Mouse (Mus musculus) lung, embryonic 15.5 days (tissue): ENCODE results near the gene Slc9a9. TPM values are rescaled to one million over a fixed set of nuclear protein-coding genes. Genes with fewer than 3 reads are reported as not detected.

Source experiments
- ATAC-seq: fragments of 200-750 bp; cut with Nextera tagmentation; 2 replicates; pipeline ENCODE4 v1.8.0; 2017; ENCODE audit warnings: moderate number of reproducible peaks, borderline replicate concordance; ENCODE audit not compliant: low FRiP score, low TSS enrichment; ENCODE audit errors: extremely low read depth
- H3K27ac ChIP-seq: fragments of 300-500 bp; sonication (generic); 2 replicates; pipeline ENCODE4 v1.5.1; 2015; ENCODE audit warnings: moderate library complexity, mild to moderate bottlenecking, inconsistent platforms
- H3K27me3 ChIP-seq: fragments of 300-500 bp; sonication (generic); 2 replicates; pipeline ENCODE4 v1.6.1; 2015; ENCODE audit warnings: inconsistent platforms
- H3K36me3 ChIP-seq: fragments of 300-500 bp; sonication (generic); 2 replicates; pipeline ENCODE4 v1.6.1; 2015; ENCODE audit warnings: inconsistent platforms
- H3K4me1 ChIP-seq: fragments of 300-500 bp; sonication (generic); 2 replicates; pipeline ENCODE4 v1.6.1; 2015; ENCODE audit warnings: inconsistent platforms
- H3K4me2 ChIP-seq: fragments of 300-500 bp; sonication (generic); 2 replicates; pipeline ENCODE4 v1.6.1; 2015; ENCODE audit warnings: inconsistent platforms, mild to moderate bottlenecking, moderate library complexity
- H3K4me3 ChIP-seq: fragments of 300-500 bp; sonication (generic); 2 replicates; pipeline ENCODE4 v1.5.1; 2015; ENCODE audit warnings: mild to moderate bottlenecking, inconsistent platforms
- H3K9ac ChIP-seq: fragments of 300-500 bp; sonication (generic); 2 replicates; pipeline ENCODE4 v1.6.1; 2015; ENCODE audit warnings: inconsistent platforms
- H3K9me3 ChIP-seq: fragments of 300-500 bp; sonication (generic); 2 replicates; pipeline ENCODE4 v1.6.1; 2016; ENCODE audit warnings: inconsistent platforms
- WGBS: fragments of 180-500 bp; shearing (Covaris S2); methylation state at CpG from one replicate; pipeline ENCODE4 v1.1.7; 2015; 5-methylcytosine and 5-hydroxymethylcytosine counted together
- polyA plus RNA-seq: library from polyadenylated mRNA; unstranded; fragments of >200 nt; fragmentation: Nextera tagmentation; extraction: Ambion mirVana; gene quantifications from 2 replicates; pipeline ENCODE4 v1.2.1, GENCODE M21; 2015

The Slc9a9 gene
- polyA plus RNA-seq, 1 experiment from 2014 or later, result 4.3 TPM

DNA sequence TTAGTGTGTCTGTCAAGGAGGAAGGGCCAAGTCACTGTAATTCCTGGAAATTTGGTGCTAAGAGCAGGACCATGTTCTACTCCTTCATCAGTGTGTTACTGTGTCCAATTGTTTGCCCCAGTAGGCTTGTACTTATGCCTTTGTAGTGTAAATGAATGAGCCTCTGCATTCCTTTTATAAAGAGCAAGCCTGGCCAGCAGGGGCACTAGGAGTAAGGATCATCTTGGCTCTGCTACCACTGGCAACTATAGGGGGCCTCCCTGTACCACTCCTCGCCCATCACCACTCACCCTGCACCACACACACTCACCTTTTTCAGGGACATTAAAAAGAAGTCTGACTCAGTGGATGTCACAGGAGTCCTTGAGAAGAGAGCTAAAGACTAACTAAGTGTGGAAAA, 306.5 kb downstream of the Slc9a9 start:
- 89% methylated on average over 1 of the region's 1 CpGs for WGBS
- H3K27me3 ChIP-seq, result no peaks in the 10 kb centered on the region
- no peaks in the 10 kb centered on the region for H3K4me1 ChIP-seq
- H3K36me3 ChIP-seq, result no peaks in the 10 kb centered on the region
- ATAC-seq, result no peak
- no peaks in the 10 kb centered on the region for H3K9me3 ChIP-seq
- no peak overlapping the region for H3K9ac ChIP-seq
- H3K27ac ChIP-seq, result no peak overlapping the region
- no peak overlapping the region for H3K4me3 ChIP-seq
- H3K4me2 ChIP-seq, result no peak overlapping the region

DNA sequence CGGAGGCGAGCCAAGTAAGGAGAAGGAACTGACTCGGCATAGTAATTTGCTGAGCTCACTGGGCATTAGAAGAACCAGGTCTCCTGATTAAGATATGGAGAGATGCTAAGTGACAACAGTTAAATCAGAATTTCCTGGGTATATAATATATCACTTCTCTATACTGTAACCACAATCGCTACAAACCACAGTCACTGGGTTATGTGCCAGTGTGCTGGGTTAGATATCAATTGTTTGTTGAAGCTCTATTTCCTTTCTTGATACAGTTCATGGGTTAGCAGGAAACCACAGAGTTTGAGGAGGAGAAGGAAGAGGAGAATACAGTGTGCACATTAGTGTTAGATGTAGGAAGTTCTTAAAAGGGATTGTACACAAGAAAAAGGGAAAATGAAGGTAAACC, 323.9 kb downstream of the Slc9a9 start:
- Histone ChIP-seq H3K36me3 (no peaks in the 10 kb centered on the region), H3K9ac (no peak overlapping the region), H3K4me2 (no peak overlapping the region), H3K4me3 (no peak overlapping the region), H3K27me3 (no peaks in the 10 kb centered on the region), H3K4me1 (no peaks in the 10 kb centered on the region), H3K9me3 (no peaks in the 10 kb centered on the region), H3K27ac (no peak overlapping the region)
- ATAC-seq, result no peak
- 80% methylated on average over 4 of the region's 4 CpGs for WGBS

DNA sequence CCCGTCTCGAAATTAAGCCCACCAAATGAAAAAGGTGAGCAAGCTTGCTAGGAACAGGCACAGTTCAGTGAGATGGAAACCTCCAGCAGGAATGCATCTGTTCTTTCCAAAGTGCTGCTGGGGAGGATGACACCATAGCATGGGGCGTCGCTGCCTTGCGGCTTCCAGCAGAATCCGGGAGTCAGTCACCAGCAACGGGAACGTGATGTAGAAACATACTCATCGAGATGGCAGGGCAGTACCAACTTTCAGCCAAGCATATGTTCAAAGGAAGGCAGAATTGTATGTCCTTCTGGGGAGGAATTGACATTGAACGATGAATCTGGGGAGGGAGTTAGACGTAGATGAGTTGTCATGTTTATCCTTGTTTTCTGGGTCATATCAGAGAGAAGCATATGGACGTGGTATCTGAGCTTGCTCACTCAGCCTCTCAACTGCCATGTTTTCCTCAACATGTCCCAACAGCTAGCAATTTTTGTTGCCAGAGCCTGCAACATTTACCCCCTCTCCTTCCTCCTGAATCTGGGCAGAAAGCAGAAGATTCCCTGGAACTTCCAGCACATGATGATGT, 350.5 kb downstream of the Slc9a9 start:
- no peak overlapping the region for H3K4me3 ChIP-seq
- H3K27ac ChIP-seq, result no peak overlapping the region
- no peak overlapping the region for H3K9ac ChIP-seq
- WGBS, result 93% methylated on average over 12 of the region's 12 CpGs
- no peaks in the 10 kb centered on the region for H3K36me3 ChIP-seq
- H3K4me1 ChIP-seq, result no peaks in the 10 kb centered on the region
- H3K27me3 ChIP-seq, result no peaks in the 10 kb centered on the region
- no peak for ATAC-seq
- no peak overlapping the region for H3K4me2 ChIP-seq
- no peaks in the 10 kb centered on the region for H3K9me3 ChIP-seq

DNA sequence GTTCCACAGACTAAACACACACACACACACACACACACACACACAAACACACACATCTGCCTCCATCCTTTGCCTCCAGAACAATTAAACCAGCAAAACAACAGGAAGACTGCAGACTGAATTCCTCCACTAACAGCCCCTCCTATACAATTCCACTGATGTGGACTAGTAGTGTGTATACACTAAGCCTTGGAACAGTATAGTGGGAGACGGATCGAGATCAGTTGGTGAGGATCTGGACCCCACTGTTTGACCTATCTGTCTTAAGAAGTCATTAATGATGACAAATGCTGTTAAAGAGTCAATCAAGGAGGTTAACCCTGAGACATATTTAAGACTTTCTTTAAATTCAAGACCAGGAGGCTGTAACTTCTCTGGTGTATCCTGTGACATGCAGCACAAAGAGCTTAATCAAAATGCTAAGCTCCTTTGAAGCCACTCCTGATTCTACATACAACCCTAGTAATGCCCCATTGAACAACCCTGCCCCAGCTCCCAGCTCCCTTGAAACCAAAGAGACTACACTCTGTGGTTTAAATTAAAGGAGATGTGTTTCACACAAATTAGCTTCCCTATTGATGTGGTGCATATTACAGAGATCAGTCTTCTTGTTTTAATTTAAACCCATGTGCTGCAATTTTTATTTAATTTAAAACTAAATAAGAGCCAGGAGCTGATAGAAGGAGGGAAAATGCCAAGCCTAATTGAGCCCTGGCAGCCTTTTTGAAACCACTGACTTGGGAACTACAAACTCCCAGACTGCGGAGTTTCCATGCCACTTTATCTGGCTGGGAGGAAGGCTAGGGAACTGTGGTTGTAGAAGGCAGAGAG, 364.6 kb downstream of the Slc9a9 start:
- ATAC-seq, result no peak
- WGBS, result 79% methylated on average over 3 of the region's 3 CpGs
- Histone ChIP-seq H3K4me1 (no peaks in the 10 kb centered on the region), H3K9me3 (no peaks in the 10 kb centered on the region), H3K27me3 (no peaks in the 10 kb centered on the region), H3K4me3 (no peak overlapping the region), H3K36me3 (no peaks in the 10 kb centered on the region), H3K9ac (no peak overlapping the region), H3K27ac (no peak overlapping the region), H3K4me2 (no peak overlapping the region)

DNA sequence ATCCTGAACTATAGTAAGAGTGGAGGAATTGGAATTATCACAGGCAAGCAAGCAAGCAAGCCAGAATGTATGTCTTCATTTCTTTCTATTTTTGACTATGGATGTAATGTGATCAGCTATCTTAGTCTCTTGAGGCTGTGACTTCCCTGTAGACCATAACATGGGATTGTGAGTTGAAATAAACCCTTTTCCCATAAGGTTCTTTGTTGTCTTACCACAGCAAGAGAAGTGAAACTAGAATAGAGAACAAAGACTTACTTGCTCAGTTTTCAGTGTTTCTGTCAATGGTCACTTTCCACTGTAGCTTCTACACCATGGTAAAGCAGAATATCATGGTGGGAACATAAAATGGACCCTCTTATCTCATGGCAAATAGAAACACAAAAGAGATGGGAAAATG, 366.5 kb downstream of the Slc9a9 start:
- ATAC-seq, result no peak
- Histone ChIP-seq H3K9me3 (no peaks in the 10 kb centered on the region), H3K9ac (no peak overlapping the region), H3K27me3 (no peaks in the 10 kb centered on the region), H3K27ac (no peak overlapping the region), H3K36me3 (no peaks in the 10 kb centered on the region), H3K4me1 (no peaks in the 10 kb centered on the region), H3K4me2 (no peak overlapping the region), H3K4me3 (no peak overlapping the region)

DNA sequence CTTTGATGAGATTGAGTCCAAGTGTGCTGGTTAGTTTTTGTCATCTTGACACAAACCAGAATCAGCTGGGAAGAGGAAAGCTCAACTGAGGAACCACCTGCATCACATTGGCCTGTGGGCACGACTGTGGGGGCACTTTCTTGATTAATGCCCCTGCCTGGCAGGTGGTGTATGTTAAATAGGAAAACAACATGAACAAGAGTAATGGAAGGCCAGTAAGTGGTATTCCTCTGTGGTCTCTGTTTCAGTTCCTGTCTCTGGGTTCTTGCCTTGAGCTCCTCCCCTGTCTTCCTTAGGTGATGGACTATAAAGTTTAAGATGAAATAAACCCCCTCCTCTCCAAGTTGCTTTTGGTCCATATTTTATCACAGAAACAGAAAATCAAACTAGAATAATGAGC, 372.7 kb downstream of the Slc9a9 start:
- Histone ChIP-seq H3K36me3 (no peaks in the 10 kb centered on the region), H3K4me2 (no peak overlapping the region), H3K9ac (no peak overlapping the region), H3K4me1 (no peaks in the 10 kb centered on the region), H3K27me3 (no peaks in the 10 kb centered on the region), H3K4me3 (no peak overlapping the region), H3K27ac (no peak overlapping the region), H3K9me3 (no peaks in the 10 kb centered on the region)
- 35% methylated on average over 1 of the region's 1 CpGs for WGBS
- ATAC-seq, result no peak

DNA sequence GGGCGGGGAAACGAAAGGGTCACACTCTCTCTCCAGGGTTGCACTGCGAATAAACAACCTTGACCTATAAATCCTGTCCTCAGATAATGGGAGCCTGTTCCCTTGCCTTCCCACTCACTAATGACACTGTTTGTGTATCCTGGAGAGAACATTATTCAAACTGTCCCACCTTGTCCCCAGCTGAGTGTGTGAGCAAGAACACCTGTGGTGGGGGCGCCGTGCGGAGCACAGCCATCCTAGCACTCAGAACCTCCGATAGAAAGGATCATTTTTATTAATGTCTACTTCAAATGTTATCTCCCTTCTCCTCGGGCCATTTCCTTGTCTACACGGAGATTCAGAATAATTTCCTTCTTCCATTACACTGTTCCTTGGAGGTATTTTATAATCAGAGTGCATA, 382.5 kb downstream of the Slc9a9 start:
- Histone ChIP-seq H3K4me1 (no peaks in the 10 kb centered on the region), H3K9ac (no peak overlapping the region), H3K36me3 (no peaks in the 10 kb centered on the region), H3K4me3 (no peak overlapping the region), H3K27me3 (no peaks in the 10 kb centered on the region), H3K9me3 (no peaks in the 10 kb centered on the region), H3K4me2 (no peak overlapping the region), H3K27ac (no peak overlapping the region)
- ATAC-seq, result no peak
- WGBS, result 31% methylated on average over 9 of the region's 9 CpGs

DNA sequence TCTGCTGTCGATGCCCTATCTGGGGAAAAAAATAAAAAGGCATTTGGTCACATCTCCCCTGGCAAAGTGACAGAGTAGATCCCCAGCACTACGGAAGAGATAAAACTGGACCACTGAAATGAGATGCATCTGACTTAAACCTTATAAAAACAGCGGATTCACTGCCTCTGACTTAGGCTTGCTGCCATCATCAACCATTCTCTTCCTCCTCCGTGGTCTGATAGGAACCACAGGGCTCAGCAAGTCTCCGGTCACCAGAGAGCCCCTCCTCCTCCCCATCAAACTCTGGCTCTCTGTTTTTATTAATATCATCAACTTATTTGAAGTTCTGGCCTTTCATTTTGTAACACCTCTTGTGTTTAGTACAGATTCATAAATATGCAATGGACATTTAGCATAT, 383.5 kb downstream of the Slc9a9 start:
- no peak overlapping the region for H3K27ac ChIP-seq
- H3K27me3 ChIP-seq, result no peaks in the 10 kb centered on the region
- H3K4me1 ChIP-seq, result no peaks in the 10 kb centered on the region
- no peaks in the 10 kb centered on the region for H3K9me3 ChIP-seq
- H3K36me3 ChIP-seq, result no peaks in the 10 kb centered on the region
- WGBS, result 53% methylated on average over 5 of the region's 5 CpGs
- no peak for ATAC-seq
- H3K4me3 ChIP-seq, result no peak overlapping the region
- H3K9ac ChIP-seq, result no peak overlapping the region
- no peak overlapping the region for H3K4me2 ChIP-seq

DNA sequence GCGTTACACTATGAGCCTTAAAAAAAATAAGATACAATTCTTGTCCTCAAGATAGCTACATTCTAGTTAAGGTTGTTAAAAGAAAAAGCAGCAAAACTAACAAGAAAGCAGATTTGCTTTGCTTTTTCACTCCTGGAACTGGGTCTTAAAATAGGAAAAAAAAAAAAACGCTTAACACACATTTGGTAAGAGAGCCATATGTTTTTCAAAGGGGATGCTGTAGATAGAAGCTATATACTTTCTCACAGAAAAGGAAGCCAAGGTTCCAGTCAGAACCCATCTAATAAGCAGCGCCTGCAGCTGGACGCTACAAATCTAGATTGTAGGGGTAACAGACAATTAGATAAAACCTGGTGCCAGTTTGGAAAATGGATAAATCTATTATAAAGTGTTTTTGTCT, 386.1 kb downstream of the Slc9a9 start:
- H3K4me1 ChIP-seq, result no peaks in the 10 kb centered on the region
- no peak for ATAC-seq
- no peaks in the 10 kb centered on the region for H3K9me3 ChIP-seq
- H3K9ac ChIP-seq, result no peak overlapping the region
- WGBS, result 74% methylated on average over 4 of the region's 4 CpGs
- no peak overlapping the region for H3K27ac ChIP-seq
- H3K4me2 ChIP-seq, result no peak overlapping the region
- H3K4me3 ChIP-seq, result no peak overlapping the region
- no peaks in the 10 kb centered on the region for H3K36me3 ChIP-seq
- H3K27me3 ChIP-seq, result no peaks in the 10 kb centered on the region

DNA sequence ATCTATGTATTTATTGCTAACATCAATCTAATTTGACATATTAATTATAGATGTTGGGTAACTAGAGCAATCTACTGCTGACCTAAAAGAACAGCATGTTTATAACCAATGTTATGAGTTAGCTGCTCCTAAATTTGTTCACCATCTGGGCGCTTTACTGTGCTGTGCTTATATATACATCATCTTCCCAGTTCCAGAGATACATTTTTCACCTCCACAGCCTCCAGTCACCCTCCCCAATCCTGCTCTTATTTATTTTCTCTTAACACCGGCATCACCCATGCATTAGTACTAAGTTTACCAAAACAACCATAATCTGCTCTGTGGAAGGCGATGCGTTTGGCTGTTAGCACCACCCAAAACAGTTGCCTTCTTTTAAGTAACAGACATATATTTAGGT, 391.0 kb downstream of the Slc9a9 start:
- Histone ChIP-seq H3K27me3 (no peaks in the 10 kb centered on the region), H3K9me3 (no peaks in the 10 kb centered on the region), H3K4me3 (no peak overlapping the region), H3K36me3 (no peaks in the 10 kb centered on the region), H3K9ac (no peak overlapping the region), H3K4me2 (no peak overlapping the region), H3K27ac (no peak overlapping the region), H3K4me1 (no peaks in the 10 kb centered on the region)
- 72% methylated on average over 4 of the region's 4 CpGs for WGBS
- ATAC-seq, result no peak

DNA sequence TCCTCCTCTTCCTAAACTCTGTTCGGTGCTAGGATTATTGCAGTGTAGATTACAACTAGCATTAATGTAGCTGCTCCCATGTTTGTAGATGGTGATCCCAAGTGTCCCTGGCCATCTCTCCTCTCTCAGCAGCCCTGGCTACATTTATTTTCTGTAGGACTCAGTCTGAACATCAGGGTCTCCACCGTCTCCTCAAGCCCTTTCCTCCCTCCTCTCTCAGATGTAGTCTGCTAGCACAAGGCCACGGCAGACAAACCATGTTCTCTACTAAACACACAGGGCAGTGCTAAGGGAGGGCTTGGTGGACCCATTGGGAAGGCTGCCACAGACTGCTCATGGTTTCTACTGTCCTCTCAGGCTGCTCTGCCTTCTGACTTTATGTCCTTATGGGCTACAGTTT, 397.3 kb downstream of the Slc9a9 start:
- no peak overlapping the region for H3K4me2 ChIP-seq
- peaks cover 18% of the 10 kb centered on the region for H3K4me1 ChIP-seq
- no peaks in the 10 kb centered on the region for H3K27me3 ChIP-seq
- no peak overlapping the region for H3K9ac ChIP-seq
- no peaks in the 10 kb centered on the region for H3K9me3 ChIP-seq
- WGBS, result 34% methylated on average over 2 of the region's 3 CpGs
- no peak overlapping the region for H3K27ac ChIP-seq
- H3K36me3 ChIP-seq, result no peaks in the 10 kb centered on the region
- H3K4me3 ChIP-seq, result no peak overlapping the region
- no peak for ATAC-seq

DNA sequence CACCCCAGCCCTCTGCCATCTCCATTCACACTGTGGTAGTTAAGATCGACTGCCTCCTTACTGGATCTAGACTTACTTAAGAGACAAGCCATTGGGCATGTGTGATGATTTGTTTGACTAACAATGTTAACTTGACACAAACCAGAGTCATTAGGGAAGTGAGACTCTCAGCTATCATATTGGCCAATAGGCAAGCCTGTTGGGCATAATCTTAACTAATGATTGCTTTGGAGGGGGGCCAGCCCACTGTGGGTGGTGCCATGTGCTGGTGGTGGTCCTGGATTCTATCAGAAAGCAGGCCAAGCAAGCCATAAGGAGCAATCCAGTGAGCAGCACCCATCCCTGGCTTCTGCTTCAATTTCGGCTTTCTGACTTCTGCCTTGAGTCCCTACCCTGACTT, 398.8 kb downstream of the Slc9a9 start:
- H3K27ac ChIP-seq, result no peak overlapping the region

More for the DNA sequence above, 398.8 kb downstream of the Slc9a9 start:
- no peak overlapping the region for H3K4me3 ChIP-seq
- no peaks in the 10 kb centered on the region for H3K27me3 ChIP-seq
- no peaks in the 10 kb centered on the region for H3K9me3 ChIP-seq
- ATAC-seq, result no peak
- WGBS, result 96% methylated on average over 2 of the region's 2 CpGs
- no peaks in the 10 kb centered on the region for H3K36me3 ChIP-seq
- H3K9ac ChIP-seq, result no peak overlapping the region
- peaks cover 22% of the 10 kb centered on the region for H3K4me1 ChIP-seq
- no peak overlapping the region for H3K4me2 ChIP-seq
